Mouse (Mus musculus) G1E-ER4 (cell line): ENCODE results near the gene Sync. TPM values are rescaled to one million over a fixed set of nuclear protein-coding genes. Genes with fewer than 3 reads are reported as not detected.

ENCODE experiments used
- GATA1 ChIP-seq: IDR thresholded peaks from one replicate; pipeline ENCODE4 v1.8.0; 2012; ENCODE audit warnings: low read length, inconsistent platforms
- polyA plus RNA-seq: library from polyadenylated mRNA; stranded (reverse); fragments of >175 nt; gene quantifications from 2 replicates; pipeline ENCODE4 v1.2.3, GENCODE M21; 2012

Sync gene
- polyA plus RNA-seq, 1 experiment = 0.36 TPM

- TF ChIP-seq GATA1 = no peak
These were observed 1.3 kb upstream of the Sync start for GRCm38 (mm10) chr4:129286001-129286682.

GRCm38 (mm10) chr4:129286683-129287471 lies 540 bp upstream of the Sync start:
- TF ChIP-seq GATA1 = no peak

- no peak for TF ChIP-seq GATA1
These were observed 650 bp downstream of the Sync start for GRCm38 (mm10) chr4:129288067-129288466.

GRCm38 (mm10) chr4:129289671-129290070 lies 2.3 kb downstream of the Sync start:
- TF ChIP-seq GATA1 = no peak

GRCm38 (mm10) chr4:129292831-129293230 lies 5.4 kb downstream of the Sync start:
- TF ChIP-seq GATA1 = no peak

- no peak for TF ChIP-seq GATA1
These were observed 6.3 kb downstream of the Sync start for GRCm38 (mm10) chr4:129293702-129294101.

GRCm38 (mm10) chr4:129295188-129295587 lies 7.8 kb downstream of the Sync start:
- TF ChIP-seq GATA1 = peak; percentile 89

GRCm38 (mm10) chr4:129296066-129296465 lies 8.6 kb downstream of the Sync start:
- TF ChIP-seq GATA1 = no peak

- no peak for TF ChIP-seq GATA1
These were observed 10.3 kb downstream of the Sync start for GRCm38 (mm10) chr4:129297724-129298123.

- TF ChIP-seq GATA1 = no peak
These were observed 11.7 kb downstream of the Sync start for GRCm38 (mm10) chr4:129299121-129299520.

- TF ChIP-seq GATA1 = no peak
These were observed 16.0 kb downstream of the Sync start for GRCm38 (mm10) chr4:129303401-129303800.

- TF ChIP-seq GATA1 = no peak
These were observed 16.4 kb downstream of the Sync start for GRCm38 (mm10) chr4:129303816-129304215.

GRCm38 (mm10) chr4:129304306-129304705 lies 16.9 kb downstream of the Sync start:
- no peak for TF ChIP-seq GATA1

GRCm38 (mm10) chr4:129307936-129308335 lies 20.5 kb downstream of the Sync start:
- TF ChIP-seq GATA1 = no peak

GRCm38 (mm10) chr4:129313886-129314285 lies 26.5 kb downstream of the Sync start:
- TF ChIP-seq GATA1 = no peak

GRCm38 (mm10) chr4:129320876-129321275 lies 33.5 kb downstream of the Sync start:
- no peak for TF ChIP-seq GATA1

GRCm38 (mm10) chr4:129322042-129322441 lies 34.6 kb downstream of the Sync start:
- no peak for TF ChIP-seq GATA1
